In the genomic region with DNA sequence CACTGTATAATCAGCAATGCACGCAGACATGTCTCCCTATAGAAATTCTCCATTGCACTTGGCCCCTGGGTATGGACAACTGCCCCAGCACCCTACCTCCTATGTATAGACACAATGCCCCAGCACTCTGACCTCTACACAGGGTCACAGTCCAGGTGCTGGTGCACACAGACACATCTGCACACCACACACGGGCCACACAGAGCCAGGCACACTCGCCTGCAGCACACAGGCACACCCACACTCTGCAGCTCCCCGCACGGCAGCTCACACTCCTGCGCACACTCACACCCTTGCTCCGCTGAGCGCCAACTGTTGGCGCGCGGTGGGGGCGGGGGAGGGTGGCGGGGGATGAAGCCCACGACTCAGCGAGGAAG, we compare ENCODE assay signal across 7 mouse cellular contexts.
DNase-seq lines count a peak whose midpoint lies in the region; ATAC-seq lines count a peak whose summit lies in the region.

No protein-coding gene starts in this region.

- H3K4me2 ChIP-seq in lung, embryonic 15.5 days, result peak overlapping the region; percentile 91
- H3K4me2 ChIP-seq in hindbrain, embryonic 13.5 days, result peak overlapping the region; percentile 74

- peak overlapping the region; percentile 55 for H3K9ac ChIP-seq in lung, embryonic 15.5 days
- H3K9ac ChIP-seq in hindbrain, embryonic 13.5 days, result peak overlapping the region; percentile 77

- peak overlapping the region; percentile 51 for H3K4me3 ChIP-seq in lung, embryonic 15.5 days
- H3K4me3 ChIP-seq in embryonic facial prominence, embryonic 10.5 days, result peak overlapping the region; percentile 69
- H3K4me3 ChIP-seq in hindbrain, embryonic 13.5 days, result peak overlapping the region; percentile 38
- peak overlapping the region; percentile 59 for H3K4me3 ChIP-seq in midbrain, embryonic 10.5 days

- no peak for ATAC-seq in lung, embryonic 15.5 days (ENCODE audit: borderline replicate concordance, extremely low read depth, low FRiP score, low TSS enrichment)
- peak; percentile 61 for ATAC-seq in hindbrain, embryonic 13.5 days (ENCODE audit: low FRiP score)
- ATAC-seq in granulocyte monocyte progenitor cell, adult 5-6 weeks (replicated peaks; ENCODE audit: poor library complexity, severe bottlenecking), result no peak

- peak overlapping the region; percentile 88 for H3K27ac ChIP-seq in lung, embryonic 15.5 days
- peak overlapping the region; percentile 99 for H3K27ac ChIP-seq in embryonic facial prominence, embryonic 10.5 days (replicated peaks)
- H3K27ac ChIP-seq in hindbrain, embryonic 13.5 days, result peak overlapping the region; percentile 97
- H3K27ac ChIP-seq in midbrain, embryonic 10.5 days (replicated peaks), result peak overlapping the region; percentile 100

- no peak for DNase-seq in lung, postnatal 14 days
- no peak for DNase-seq in embryonic facial prominence, embryonic 10.5 days (ENCODE audit: low spot score)
- no peak for DNase-seq in midbrain, embryonic 10.5 days (ENCODE audit: low spot score)
- DNase-seq in left cerebral cortex, postnatal 10 days (ENCODE audit: extremely low spot score in 1 of 2, low spot score in 2 of 2), result no peak

- peaks cover 61% of the 10 kb centered on the region for H3K4me1 ChIP-seq in lung, embryonic 15.5 days
- H3K4me1 ChIP-seq in embryonic facial prominence, embryonic 10.5 days, result peaks cover 90% of the 10 kb centered on the region
- peaks cover 73% of the 10 kb centered on the region for H3K4me1 ChIP-seq in hindbrain, embryonic 13.5 days (replicated peaks)
- H3K4me1 ChIP-seq in midbrain, embryonic 10.5 days, result peaks cover 87% of the 10 kb centered on the region

- 4% methylated on average over 15 of the region's 15 CpGs for WGBS in lung, embryonic 15.5 days
- 6% methylated on average over 15 of the region's 15 CpGs for WGBS in embryonic facial prominence, embryonic 10.5 days
- WGBS in hindbrain, embryonic 13.5 days, result 2% methylated on average over 15 of the region's 15 CpGs
- WGBS in midbrain, embryonic 10.5 days, result 5% methylated on average over 15 of the region's 15 CpGs

- H3K9me3 ChIP-seq in lung, embryonic 15.5 days, result no peaks in the 10 kb centered on the region
- H3K9me3 ChIP-seq in embryonic facial prominence, embryonic 10.5 days, result no peaks in the 10 kb centered on the region
- no peaks in the 10 kb centered on the region for H3K9me3 ChIP-seq in hindbrain, embryonic 13.5 days
- H3K9me3 ChIP-seq in midbrain, embryonic 10.5 days (replicated peaks), result no peaks in the 10 kb centered on the region

- H3K27me3 ChIP-seq in lung, embryonic 15.5 days, result no peaks in the 10 kb centered on the region
- no peaks in the 10 kb centered on the region for H3K27me3 ChIP-seq in embryonic facial prominence, embryonic 10.5 days (replicated peaks; ENCODE audit: low read depth, poor library complexity, severe bottlenecking)
- no peaks in the 10 kb centered on the region for H3K27me3 ChIP-seq in hindbrain, embryonic 13.5 days
- peaks cover 6% of the 10 kb centered on the region; the same call in 1 of the 2 replicates for H3K27me3 ChIP-seq in midbrain, embryonic 10.5 days (ENCODE audit: low read depth, poor library complexity, severe bottlenecking)

- no peaks in the 10 kb centered on the region for H3K36me3 ChIP-seq in lung, embryonic 15.5 days
- H3K36me3 ChIP-seq in embryonic facial prominence, embryonic 10.5 days (replicated peaks), result no peaks in the 10 kb centered on the region
- H3K36me3 ChIP-seq in hindbrain, embryonic 13.5 days, result no peaks in the 10 kb centered on the region
- H3K36me3 ChIP-seq in midbrain, embryonic 10.5 days, result no peaks in the 10 kb centered on the region

- intact Hi-C loops in left cerebral cortex, postnatal 10 days (cut with DNase I), result no loop called here
